Mouse (Mus musculus): ENCODE data around the gene Foxn2. TPM values are rescaled to one million over a fixed set of nuclear protein-coding genes. Genes with fewer than 3 reads are reported as not detected.

Gene Foxn2
- total RNA-seq, 2 experiments from 2014 or later, result 23.3 to 23.6 TPM

- DNase-seq (ENCODE audit: low spot score in 2 of 2), result no peak
Observed at GRCm38 (mm10) chr17:88491366-88492106, 51.0 kb downstream of the Foxn2 start.

- DNase-seq (ENCODE audit: low spot score in 2 of 2), result no peak
Observed at GRCm38 (mm10) chr17:88492107-88492460, 51.6 kb downstream of the Foxn2 start.

- no peak for DNase-seq (ENCODE audit: low spot score in 2 of 2)
Observed at GRCm38 (mm10) chr17:88493551-88493950, 53.0 kb downstream of the Foxn2 start.

- no peak for DNase-seq (ENCODE audit: low spot score in 2 of 2)
Observed at GRCm38 (mm10) chr17:88494121-88494771, 53.7 kb downstream of the Foxn2 start.

- DNase-seq (ENCODE audit: low spot score in 2 of 2), result no peak
Observed at GRCm38 (mm10) chr17:88494772-88495132, 54.2 kb downstream of the Foxn2 start.

- no peak for DNase-seq (ENCODE audit: low spot score in 2 of 2)
Observed at GRCm38 (mm10) chr17:88498090-88498682, 57.7 kb downstream of the Foxn2 start.

- no peak for DNase-seq (ENCODE audit: low spot score in 2 of 2)
Observed at GRCm38 (mm10) chr17:88504056-88504455, 63.5 kb downstream of the Foxn2 start.

GRCm38 (mm10) chr17:88505275-88505723, 64.8 kb downstream of the Foxn2 start:
- DNase-seq (ENCODE audit: low spot score in 2 of 2), result no peak

GRCm38 (mm10) chr17:88505941-88506340, 65.4 kb downstream of the Foxn2 start:
- DNase-seq (ENCODE audit: low spot score in 2 of 2), result no peak

GRCm38 (mm10) chr17:88507376-88507775, 66.9 kb downstream of the Foxn2 start:
- DNase-seq (ENCODE audit: low spot score in 2 of 2), result no peak

GRCm38 (mm10) chr17:88508846-88509508, 68.5 kb downstream of the Foxn2 start:
- DNase-seq (ENCODE audit: low spot score in 2 of 2), result peak; percentile 53 to 62

GRCm38 (mm10) chr17:88509999-88510398, 69.5 kb downstream of the Foxn2 start:
- DNase-seq (ENCODE audit: low spot score in 2 of 2), result no peak

GRCm38 (mm10) chr17:88511095-88511551, 70.6 kb downstream of the Foxn2 start:
- peak; percentile 63 to 76 for DNase-seq (ENCODE audit: low spot score in 2 of 2)

GRCm38 (mm10) chr17:88516477-88516876, 76.0 kb downstream of the Foxn2 start:
- DNase-seq (ENCODE audit: low spot score in 2 of 2), result no peak

- no peak for DNase-seq (ENCODE audit: low spot score in 2 of 2)
Observed at GRCm38 (mm10) chr17:88527781-88528180, 87.3 kb downstream of the Foxn2 start.

- DNase-seq (ENCODE audit: low spot score in 2 of 2), result peak; percentile 94 to 95
Observed at GRCm38 (mm10) chr17:88529519-88530235, 89.2 kb downstream of the Foxn2 start, which contains the start of gene Ppp1r21. Gene Ppp1r21, plus strand, starts transcription at chr17:88530118.

- DNase-seq (ENCODE audit: low spot score in 2 of 2), result no peak
Observed at GRCm38 (mm10) chr17:88530236-88530619, 89.7 kb downstream of the Foxn2 start.

- DNase-seq (ENCODE audit: low spot score in 2 of 2), result no peak
Observed at GRCm38 (mm10) chr17:88530667-88531066, 90.2 kb downstream of the Foxn2 start.

GRCm38 (mm10) chr17:88531176-88531575, 90.7 kb downstream of the Foxn2 start:
- no peak for DNase-seq (ENCODE audit: low spot score in 2 of 2)

- no peak for DNase-seq (ENCODE audit: low spot score in 2 of 2)
Observed at GRCm38 (mm10) chr17:88537842-88538430, 97.4 kb downstream of the Foxn2 start.

Data from adrenal gland, postnatal 4 days (tissue).